Mouse (Mus musculus) retina, adult 2 months (tissue): ENCODE data around the gene Cyp2j9.
"Not testable (repeated sequence)": the region's sequence is repeated elsewhere in the genome, so short reads cannot be mapped to it uniquely, and the experiment has no call there.

ENCODE experiments used
- DNase-seq: peaks from one replicate; pipeline ENCODE4 v3.0.0-alpha.2; 2012; ENCODE audit warnings: low read depth, low spot score

Cyp2j9 gene

GRCm38 (mm10) chr4:96590911-96591790 is at the start of gene Cyp2j9:
Gene Cyp2j9, minus strand, starts transcription at chr4:96591578.
- no peak for DNase-seq

DNA sequence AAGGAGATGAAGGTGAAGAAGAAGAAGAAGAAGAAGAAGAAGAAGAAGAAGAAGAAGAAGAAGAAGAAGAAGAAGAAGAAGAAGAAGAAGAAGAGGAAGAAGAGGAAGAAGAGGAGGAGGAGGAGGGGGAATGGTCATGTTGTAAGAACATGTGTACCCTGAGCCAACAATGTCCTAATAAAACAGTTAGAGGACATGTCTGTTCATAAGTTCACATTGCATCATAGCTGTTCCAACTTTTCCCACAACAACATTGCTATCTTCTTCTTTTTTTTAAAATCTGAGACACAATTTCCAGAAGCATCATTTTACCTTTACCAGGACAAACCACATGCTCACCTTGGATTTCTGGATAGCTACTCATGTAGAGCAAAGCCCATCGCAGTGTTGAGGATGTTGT is 44.1 kb upstream of the Cyp2j9 start:
- DNase-seq = no peak

- DNase-seq = no peak
Measured at GRCm38 (mm10) chr4:96622474-96622873, 31.1 kb upstream of the Cyp2j9 start.

DNA sequence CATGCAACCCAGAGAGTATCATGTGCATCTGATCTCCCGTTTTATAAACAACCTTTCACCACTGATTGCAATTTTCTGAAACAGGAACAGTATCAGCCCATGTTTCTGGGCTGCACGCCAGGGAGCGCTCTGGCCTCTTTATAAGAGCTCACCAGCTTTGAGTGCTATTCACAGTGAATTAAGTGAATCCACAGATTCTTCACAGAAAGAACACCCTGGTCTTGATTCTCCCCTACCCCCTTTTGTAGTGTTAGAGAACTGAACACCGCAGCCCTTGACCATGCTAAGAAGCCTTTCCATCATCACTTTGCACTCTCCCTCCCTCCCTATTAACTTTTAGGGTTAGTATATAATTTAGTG is 393 bp upstream of the Cyp2j9 start:
- DNase-seq = no peak

DNA sequence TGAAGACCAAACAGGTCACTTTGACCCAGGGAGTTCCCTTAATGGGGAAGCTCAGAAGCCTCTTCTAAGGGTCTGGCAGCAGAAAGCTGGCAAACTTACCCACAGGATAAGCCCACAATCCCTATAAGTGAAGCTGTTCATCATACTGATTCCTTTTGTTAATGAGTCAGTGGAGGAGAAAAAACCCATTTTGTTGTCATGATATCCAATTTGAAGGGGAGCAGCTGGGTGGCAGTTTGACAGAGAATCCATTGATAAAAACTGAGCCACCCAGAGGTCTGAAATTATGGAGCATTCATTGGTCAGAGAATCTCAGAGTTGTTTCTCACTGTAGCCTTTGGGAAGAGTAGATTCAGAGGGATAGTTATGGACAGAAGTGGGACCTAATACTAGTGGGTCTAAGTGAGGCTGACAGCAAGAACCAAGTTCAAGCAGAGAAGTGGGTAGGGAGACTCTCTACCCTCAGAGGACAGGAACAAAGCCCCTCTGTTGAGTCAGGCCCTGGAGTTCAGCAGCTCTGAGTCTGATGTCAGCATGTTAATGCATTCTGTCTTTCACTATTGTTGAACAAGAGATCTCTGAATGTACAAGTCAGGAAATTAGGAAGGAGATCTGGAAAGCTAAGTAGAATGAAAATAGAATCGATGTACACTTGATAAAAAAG is 9.8 kb downstream of the Cyp2j9 start:
- no peak for DNase-seq

GRCm38 (mm10) chr4:96580351-96580750 is 11.0 kb downstream of the Cyp2j9 start:
- DNase-seq = not testable (repeated sequence)

- no peak for DNase-seq
Measured at GRCm38 (mm10) chr4:96569442-96569841, 21.9 kb downstream of the Cyp2j9 start.

DNA sequence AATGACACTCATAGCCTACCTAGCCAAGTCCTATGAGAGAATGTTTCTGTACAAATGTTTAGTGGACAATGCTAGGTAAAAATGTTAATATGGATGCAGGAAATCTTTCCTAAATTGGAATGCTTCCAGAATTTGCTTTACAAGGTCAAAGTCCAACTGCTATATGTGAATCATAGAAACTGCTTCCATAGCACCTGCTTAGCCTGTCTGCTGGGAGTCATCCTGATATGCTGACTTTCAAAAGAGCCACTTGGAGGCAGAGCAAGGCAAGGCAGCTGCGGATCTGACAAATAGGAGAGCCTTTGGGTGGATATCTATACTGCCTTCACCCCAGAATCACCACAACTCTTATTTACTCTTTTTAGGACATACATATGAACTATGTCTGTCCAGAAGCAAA is 23.4 kb downstream of the Cyp2j9 start:
- no peak for DNase-seq

GRCm38 (mm10) chr4:96565808-96566207 is 25.6 kb downstream of the Cyp2j9 start:
- DNase-seq = no peak

- no peak for DNase-seq
Measured at GRCm38 (mm10) chr4:96560464-96560863, 30.9 kb downstream of the Cyp2j9 start.

DNA sequence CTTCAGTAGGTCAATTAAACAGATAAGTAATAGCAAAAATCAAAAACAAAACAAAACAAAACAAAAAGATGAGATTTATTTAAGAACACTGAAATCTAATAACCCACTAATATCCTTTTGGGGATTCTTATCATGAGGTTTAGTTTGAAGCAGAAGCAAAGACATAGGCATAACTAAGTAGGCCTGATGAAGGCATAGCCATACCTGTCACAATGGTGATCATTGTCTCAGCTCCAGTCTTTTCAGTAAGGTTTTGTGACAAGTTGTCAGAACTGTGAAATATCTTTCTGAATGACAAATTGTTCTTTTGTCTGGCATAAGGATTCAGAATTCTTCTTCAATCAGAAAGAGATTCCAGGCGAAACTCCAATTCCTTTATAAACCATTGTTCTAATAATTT is 31.6 kb downstream of the Cyp2j9 start:
- DNase-seq = no peak

- no peak for DNase-seq
Measured at GRCm38 (mm10) chr4:96553133-96553819, 38.1 kb downstream of the Cyp2j9 start, which contains the start of gene Cyp2j6. Gene Cyp2j6, minus strand, starts transcription at chr4:96553661.

DNA sequence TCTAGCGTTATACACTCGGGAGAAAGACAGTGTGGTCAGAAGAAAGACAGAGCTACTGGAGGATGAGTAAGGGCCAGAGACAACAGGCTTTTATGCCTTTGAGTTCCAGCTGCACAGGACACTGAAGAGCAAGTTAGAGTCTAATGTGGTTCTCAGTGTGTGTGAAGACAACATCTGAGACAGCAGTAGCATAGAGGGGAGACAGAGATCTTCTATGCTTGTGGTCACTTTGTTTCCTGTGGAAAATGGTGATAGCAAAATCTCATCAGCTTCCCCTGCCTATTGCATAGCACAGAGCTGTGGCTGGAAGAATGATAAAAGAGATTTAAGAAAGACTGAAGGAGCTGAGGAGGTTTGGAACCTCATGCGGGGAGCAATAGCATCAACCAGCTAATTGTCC is 39.8 kb downstream of the Cyp2j9 start:
- DNase-seq = no peak

GRCm38 (mm10) chr4:96545976-96546375 is 45.4 kb downstream of the Cyp2j9 start:
- DNase-seq = no peak

DNA sequence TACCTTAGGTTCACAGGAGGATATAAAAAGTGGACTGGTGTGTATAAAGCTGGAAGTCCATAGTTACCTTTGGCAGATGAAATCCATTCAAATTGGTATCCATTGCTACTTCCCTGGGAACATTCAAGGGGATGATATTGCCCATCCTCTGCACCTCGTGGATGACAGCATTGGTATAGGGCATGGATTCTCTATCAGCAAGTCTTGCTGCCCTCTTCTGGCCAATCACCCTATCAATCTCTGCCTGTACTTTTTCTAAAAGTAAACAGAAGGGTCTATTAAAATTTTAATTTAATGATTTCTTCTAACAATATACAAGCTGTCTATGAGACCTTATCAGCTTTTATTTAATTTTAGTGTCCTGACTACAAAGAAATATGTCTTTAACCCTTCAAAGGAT is 65.6 kb downstream of the Cyp2j9 start:
- DNase-seq = no peak

DNA sequence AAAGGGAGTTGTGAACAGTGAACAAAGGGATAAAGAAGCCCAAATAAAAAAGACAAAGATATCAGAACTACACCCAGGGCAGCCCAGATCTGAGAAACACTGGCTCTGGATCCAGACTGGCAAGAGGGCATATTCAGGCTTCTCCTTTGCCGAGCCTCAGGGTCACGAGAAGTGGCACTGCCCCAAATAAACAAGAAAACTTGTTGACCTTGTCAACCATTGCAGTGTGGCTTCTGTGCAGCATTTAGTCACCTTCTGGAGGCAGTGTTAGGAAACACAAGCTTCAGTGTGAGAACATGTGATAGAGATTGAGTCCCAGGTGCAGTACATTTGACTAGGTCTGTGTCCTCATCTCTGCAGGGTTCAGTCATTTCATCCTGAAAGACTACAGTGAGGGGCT is 69.1 kb downstream of the Cyp2j9 start:
- DNase-seq = no peak
